Mouse (Mus musculus): Measurements from ENCODE around the gene Odf3l1. TPM values are rescaled to one million over a fixed set of nuclear protein-coding genes. Genes with fewer than 3 reads are reported as not detected.

The Odf3l1 gene
- polyA plus RNA-seq, 1 experiment = not detected

- H3K4me3 ChIP-seq (ENCODE audit: insufficient read depth, low read length) = no peak overlapping the region
- TF ChIP-seq POLR2A (IDR thresholded peaks at IDR 0.05; ENCODE audit: low read depth, low read length) (no peak), CTCF (IDR thresholded peaks at IDR 0.05; ENCODE audit: borderline replicate concordance, insufficient read depth, low read length) (no peak)
- H3K27ac ChIP-seq (ENCODE audit: insufficient read depth, low read length) = no peak overlapping the region
- H3K4me1 ChIP-seq (ENCODE audit: control insufficient read depth, insufficient read depth, low read length) = peaks cover 5% of the 10 kb centered on the region
Observed at GRCm38 (mm10) chr9:56884328-56884727, 19.8 kb upstream of the Odf3l1 start.

- peaks cover 5% of the 10 kb centered on the region for H3K4me1 ChIP-seq (ENCODE audit: control insufficient read depth, insufficient read depth, low read length)
- TF ChIP-seq CTCF (IDR thresholded peaks at IDR 0.05; ENCODE audit: borderline replicate concordance, insufficient read depth, low read length) (no peak), POLR2A (IDR thresholded peaks at IDR 0.05; ENCODE audit: low read depth, low read length) (no peak)
Observed at GRCm38 (mm10) chr9:56883470-56883869, 19.0 kb upstream of the Odf3l1 start.

GRCm38 (mm10) chr9:56882818-56883217, 18.3 kb upstream of the Odf3l1 start:
- TF ChIP-seq CTCF (IDR thresholded peaks at IDR 0.05; ENCODE audit: borderline replicate concordance, insufficient read depth, low read length) (no peak), POLR2A (IDR thresholded peaks at IDR 0.05; ENCODE audit: low read depth, low read length) (no peak)
- Histone ChIP-seq H3K27ac (ENCODE audit: insufficient read depth, low read length) (no peak overlapping the region; the same call in 1 of the 2 replicates), H3K4me1 (ENCODE audit: control insufficient read depth, insufficient read depth, low read length) (peaks cover 5% of the 10 kb centered on the region), H3K4me3 (ENCODE audit: insufficient read depth, low read length) (no peak overlapping the region)

More at GRCm38 (mm10) chr9:56883470-56883869, 19.0 kb upstream of the Odf3l1 start:
- Histone ChIP-seq H3K27ac (ENCODE audit: insufficient read depth, low read length) (no peak overlapping the region), H3K4me3 (ENCODE audit: insufficient read depth, low read length) (no peak overlapping the region)

- no peak for TF ChIP-seq POLR2A (IDR thresholded peaks at IDR 0.05; ENCODE audit: low read depth, low read length)
- TF ChIP-seq CTCF (IDR thresholded peaks at IDR 0.05; ENCODE audit: borderline replicate concordance, insufficient read depth, low read length) = no peak
- Histone ChIP-seq H3K4me1 (ENCODE audit: control insufficient read depth, insufficient read depth, low read length) (peaks cover 5% of the 10 kb centered on the region), H3K27ac (ENCODE audit: insufficient read depth, low read length) (no peak overlapping the region; the same call in 1 of the 2 replicates), H3K4me3 (ENCODE audit: insufficient read depth, low read length) (no peak overlapping the region)
Observed at GRCm38 (mm10) chr9:56882283-56882682, 17.8 kb upstream of the Odf3l1 start.

GRCm38 (mm10) chr9:56881539-56882082, 17.1 kb upstream of the Odf3l1 start:
- Histone ChIP-seq H3K4me1 (ENCODE audit: control insufficient read depth, insufficient read depth, low read length) (peaks cover 5% of the 10 kb centered on the region), H3K4me3 (ENCODE audit: insufficient read depth, low read length) (no peak overlapping the region), H3K27ac (ENCODE audit: insufficient read depth, low read length) (no peak overlapping the region)
- TF ChIP-seq POLR2A (IDR thresholded peaks at IDR 0.05; ENCODE audit: low read depth, low read length) (no peak), CTCF (IDR thresholded peaks at IDR 0.05; ENCODE audit: borderline replicate concordance, insufficient read depth, low read length) (no peak)

GRCm38 (mm10) chr9:56880790-56881189, 16.3 kb upstream of the Odf3l1 start:
- H3K27ac ChIP-seq (ENCODE audit: insufficient read depth, low read length) = no peak overlapping the region
- TF ChIP-seq CTCF (IDR thresholded peaks at IDR 0.05; ENCODE audit: borderline replicate concordance, insufficient read depth, low read length) (no peak), POLR2A (IDR thresholded peaks at IDR 0.05; ENCODE audit: low read depth, low read length) (no peak)
- H3K4me3 ChIP-seq (ENCODE audit: insufficient read depth, low read length) = no peak overlapping the region
- peaks cover 5% of the 10 kb centered on the region for H3K4me1 ChIP-seq (ENCODE audit: control insufficient read depth, insufficient read depth, low read length)

GRCm38 (mm10) chr9:56877284-56877683, 12.8 kb upstream of the Odf3l1 start:
- TF ChIP-seq CTCF (IDR thresholded peaks at IDR 0.05; ENCODE audit: borderline replicate concordance, insufficient read depth, low read length) (no peak), POLR2A (IDR thresholded peaks at IDR 0.05; ENCODE audit: low read depth, low read length) (no peak)
- Histone ChIP-seq H3K4me1 (ENCODE audit: control insufficient read depth, insufficient read depth, low read length) (peaks cover 12% of the 10 kb centered on the region), H3K27ac (ENCODE audit: insufficient read depth, low read length) (no peak overlapping the region), H3K4me3 (ENCODE audit: insufficient read depth, low read length) (no peak overlapping the region)

- no peak for TF ChIP-seq CTCF (IDR thresholded peaks at IDR 0.05; ENCODE audit: borderline replicate concordance, insufficient read depth, low read length)
- TF ChIP-seq POLR2A (IDR thresholded peaks at IDR 0.05; ENCODE audit: low read depth, low read length) = no peak
- Histone ChIP-seq H3K4me3 (ENCODE audit: insufficient read depth, low read length) (no peak overlapping the region), H3K4me1 (ENCODE audit: control insufficient read depth, insufficient read depth, low read length) (peaks cover 17% of the 10 kb centered on the region), H3K27ac (ENCODE audit: insufficient read depth, low read length) (no peak overlapping the region)
Observed at GRCm38 (mm10) chr9:56876784-56877183, 12.3 kb upstream of the Odf3l1 start.

GRCm38 (mm10) chr9:56873097-56873496, 8.6 kb upstream of the Odf3l1 start:
- TF ChIP-seq POLR2A (IDR thresholded peaks at IDR 0.05; ENCODE audit: low read depth, low read length) = no peak
- no peak for TF ChIP-seq CTCF (IDR thresholded peaks at IDR 0.05; ENCODE audit: borderline replicate concordance, insufficient read depth, low read length)
- Histone ChIP-seq H3K4me1 (ENCODE audit: control insufficient read depth, insufficient read depth, low read length) (peaks cover 25% of the 10 kb centered on the region), H3K27ac (ENCODE audit: insufficient read depth, low read length) (peak overlapping the region; percentile 36), H3K4me3 (ENCODE audit: insufficient read depth, low read length) (no peak overlapping the region)

- Histone ChIP-seq H3K4me3 (ENCODE audit: insufficient read depth, low read length) (no peak overlapping the region), H3K4me1 (ENCODE audit: control insufficient read depth, insufficient read depth, low read length) (peaks cover 31% of the 10 kb centered on the region), H3K27ac (ENCODE audit: insufficient read depth, low read length) (peak overlapping the region; percentile 36)
- no peak for TF ChIP-seq CTCF (IDR thresholded peaks at IDR 0.05; ENCODE audit: borderline replicate concordance, insufficient read depth, low read length)
- TF ChIP-seq POLR2A (IDR thresholded peaks at IDR 0.05; ENCODE audit: low read depth, low read length) = no peak
Observed at GRCm38 (mm10) chr9:56872105-56872903, 7.8 kb upstream of the Odf3l1 start.

Measured in embryonic fibroblast, embryonic 13.5 days (primary cell).